Mouse (Mus musculus) telencephalon, adult 2 months (tissue): Measurements from ENCODE around the gene Atpaf2.

Experiments used
- DNase-seq: peaks from one replicate; pipeline ENCODE4 v3.0.0-alpha.2; 2011; ENCODE audit warnings: low read depth, low spot score

Gene Atpaf2

GRCm38 (mm10) chr11:60397172-60397571 lies 21.1 kb downstream of the Atpaf2 start:
- DNase-seq: peak; percentile 67

- no peak for DNase-seq
Measured at GRCm38 (mm10) chr11:60396546-60396945, 21.7 kb downstream of the Atpaf2 start.

GRCm38 (mm10) chr11:60391346-60391745 lies 26.9 kb downstream of the Atpaf2 start:
- DNase-seq: no peak

- no peak for DNase-seq
Measured at GRCm38 (mm10) chr11:60387944-60388343, 30.3 kb downstream of the Atpaf2 start.

- DNase-seq: no peak
Measured at GRCm38 (mm10) chr11:60385946-60386345, 32.3 kb downstream of the Atpaf2 start.

GRCm38 (mm10) chr11:60384762-60385421 lies 33.4 kb downstream of the Atpaf2 start:
- peak; percentile 85 for DNase-seq

- DNase-seq: no peak
Measured at GRCm38 (mm10) chr11:60383518-60383917, 34.7 kb downstream of the Atpaf2 start.

- DNase-seq: no peak
Measured at GRCm38 (mm10) chr11:60374481-60374880, 43.8 kb downstream of the Atpaf2 start.

- no peak for DNase-seq
Measured at GRCm38 (mm10) chr11:60370431-60370830, 47.8 kb downstream of the Atpaf2 start.

- DNase-seq: no peak
Measured at GRCm38 (mm10) chr11:60369448-60369847, 48.8 kb downstream of the Atpaf2 start.

GRCm38 (mm10) chr11:60368909-60369308 lies 49.3 kb downstream of the Atpaf2 start:
- DNase-seq: no peak

- no peak for DNase-seq
Measured at GRCm38 (mm10) chr11:60367256-60367655, 51.0 kb downstream of the Atpaf2 start.

- no peak for DNase-seq
Measured at GRCm38 (mm10) chr11:60366239-60367019, 51.8 kb downstream of the Atpaf2 start.

- DNase-seq: no peak
Measured at GRCm38 (mm10) chr11:60360631-60361201, 57.5 kb downstream of the Atpaf2 start.

GRCm38 (mm10) chr11:60359936-60360335 lies 58.3 kb downstream of the Atpaf2 start:
- DNase-seq: no peak

- no peak for DNase-seq
Measured at GRCm38 (mm10) chr11:60359138-60359537, 59.1 kb downstream of the Atpaf2 start.

GRCm38 (mm10) chr11:60358548-60358947 lies 59.7 kb downstream of the Atpaf2 start:
- DNase-seq: no peak

- no peak for DNase-seq
Measured at GRCm38 (mm10) chr11:60357116-60357515, 61.1 kb downstream of the Atpaf2 start.

GRCm38 (mm10) chr11:60355952-60356351 lies 62.3 kb downstream of the Atpaf2 start:
- no peak for DNase-seq

GRCm38 (mm10) chr11:60352559-60353411 lies 65.5 kb downstream of the Atpaf2 start, which contains the start of the genes Tom1l2 and Drc3:
Gene Tom1l2 (minus strand): TSS chr11:60352905.
Gene Drc3 (plus strand): TSS chr11:60353329.
- peak; percentile 100 for DNase-seq

- DNase-seq: no peak
Measured at GRCm38 (mm10) chr11:60351925-60352371, 66.3 kb downstream of the Atpaf2 start.

GRCm38 (mm10) chr11:60351388-60351787 lies 66.9 kb downstream of the Atpaf2 start:
- DNase-seq: no peak
